Mouse (Mus musculus) monocyte, adult 2 months (primary cell): ENCODE measurements around the gene Depdc5.
"Not testable (repeated sequence)": the region's sequence is repeated elsewhere in the genome, so short reads cannot be mapped to it uniquely, and the experiment has no call there.

Experiments
- DNase-seq, 2 experiments: peaks; one replicate each; pipeline ENCODE4 v3.0.0; 2022; ENCODE audit warnings: low spot score in 2 of 2, low read depth in 1 of 2

Gene Depdc5

GRCm38 (mm10) chr5:32907496-32907895 lies 44.0 kb downstream of the Depdc5 start:
- DNase-seq: no peak

GRCm38 (mm10) chr5:32914071-32914470 lies 50.6 kb downstream of the Depdc5 start:
- DNase-seq: no peak

- DNase-seq: not testable (repeated sequence)
Observed at GRCm38 (mm10) chr5:32919281-32919680, 55.8 kb downstream of the Depdc5 start.

- DNase-seq: no peak
Observed at GRCm38 (mm10) chr5:32922906-32923305, 59.4 kb downstream of the Depdc5 start.

GRCm38 (mm10) chr5:32930761-32931160 lies 67.3 kb downstream of the Depdc5 start:
- DNase-seq: no peak

- no peak for DNase-seq
Observed at GRCm38 (mm10) chr5:32934654-32935053, 71.2 kb downstream of the Depdc5 start.

- peak in 1 of 2 experiments; percentile 2 for DNase-seq
Observed at GRCm38 (mm10) chr5:32940586-32940985, 77.1 kb downstream of the Depdc5 start.

- no peak for DNase-seq
Observed at GRCm38 (mm10) chr5:32941209-32941924, 77.9 kb downstream of the Depdc5 start.

- no peak for DNase-seq
Observed at GRCm38 (mm10) chr5:32950077-32950476, 86.6 kb downstream of the Depdc5 start.

- no peak for DNase-seq
Observed at GRCm38 (mm10) chr5:32950702-32951274, 87.3 kb downstream of the Depdc5 start.

- DNase-seq: no peak
Observed at GRCm38 (mm10) chr5:32955716-32956115, 92.2 kb downstream of the Depdc5 start.

- DNase-seq: no peak
Observed at GRCm38 (mm10) chr5:32961616-32962015, 98.1 kb downstream of the Depdc5 start.

- DNase-seq: no peak
Observed at GRCm38 (mm10) chr5:32962581-32962980, 99.1 kb downstream of the Depdc5 start.

- DNase-seq: no peak
Observed at GRCm38 (mm10) chr5:32976541-32976940, 113.0 kb downstream of the Depdc5 start.

- DNase-seq: no peak
Observed at GRCm38 (mm10) chr5:32977179-32977578, 113.7 kb downstream of the Depdc5 start.

- no peak for DNase-seq
Observed at GRCm38 (mm10) chr5:32985379-32985778, 121.9 kb downstream of the Depdc5 start.

- DNase-seq: no peak
Observed at GRCm38 (mm10) chr5:32987873-32988272, 124.4 kb downstream of the Depdc5 start.

GRCm38 (mm10) chr5:32989959-32990640 lies 126.6 kb downstream of the Depdc5 start:
- no peak for DNase-seq

- no peak for DNase-seq
Observed at GRCm38 (mm10) chr5:32991152-32991551, 127.7 kb downstream of the Depdc5 start.

- DNase-seq: no peak
Observed at GRCm38 (mm10) chr5:32994471-32994870, 131.0 kb downstream of the Depdc5 start.

GRCm38 (mm10) chr5:32995756-32996155 lies 132.3 kb downstream of the Depdc5 start:
- no peak for DNase-seq

- DNase-seq: no peak
Observed at GRCm38 (mm10) chr5:32996560-32996959, 133.1 kb downstream of the Depdc5 start.
